Mouse (Mus musculus): ENCODE data around the gene Ndufb4. TPM values are rescaled to one million over a fixed set of nuclear protein-coding genes. Genes with fewer than 3 reads are reported as not detected.
A peak's percentile ranks its signal among the peaks of the same experiment; 100 is the strongest.

The Ndufb4 gene
- polyA plus RNA-seq, 1 experiment from 2014 or later, result 65.1 TPM

DNA sequence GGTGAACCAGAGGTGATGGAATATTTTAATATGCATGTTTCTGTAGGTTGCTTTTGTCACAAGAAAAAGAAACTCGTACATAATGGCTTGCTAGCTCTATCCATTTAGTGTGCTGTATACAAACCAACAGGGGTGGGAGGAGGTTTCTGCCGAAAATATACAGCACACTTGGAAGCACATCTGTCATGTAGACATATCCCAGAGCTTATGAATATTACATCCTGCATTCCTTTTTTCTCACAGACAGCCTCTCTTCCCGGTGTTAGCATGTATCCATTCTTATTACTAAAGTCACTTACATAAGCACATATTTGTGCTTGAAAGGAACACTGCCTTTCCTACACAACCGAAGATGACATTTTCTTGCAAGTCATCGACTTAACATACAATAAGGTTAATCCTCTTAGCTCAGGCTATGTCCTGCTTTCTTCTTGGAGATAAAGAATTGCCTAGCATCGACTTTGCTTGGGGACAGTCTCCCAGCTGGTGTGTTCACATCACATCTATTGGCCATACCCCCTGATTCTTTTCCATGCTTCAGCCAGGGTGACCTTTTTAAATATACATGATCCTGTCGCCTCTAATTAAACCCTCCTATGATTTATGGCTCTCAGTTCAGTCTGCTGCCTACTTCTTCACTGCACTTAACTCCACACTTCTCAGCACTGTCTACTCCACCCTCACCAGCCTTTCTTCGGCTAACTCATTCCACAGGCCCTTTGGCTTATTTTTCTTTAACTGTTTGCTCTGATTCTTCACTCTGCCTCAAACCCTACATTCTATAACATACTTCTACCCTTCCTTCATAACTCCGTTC is 9.6 kb upstream of the Ndufb4 start:
- Histone ChIP-seq H3K27me3 (ENCODE audit: control insufficient read depth, insufficient read depth, low read length) (no peaks in the 10 kb centered on the region), H3K36me3 (ENCODE audit: control insufficient read depth, insufficient read depth, low read length) (no peaks in the 10 kb centered on the region), H3K9me3 (ENCODE audit: control insufficient read depth, low read length) (no peaks in the 10 kb centered on the region), H3K4me3 (ENCODE audit: low read depth, low read length) (no peak overlapping the region), H3K4me2 (no peak overlapping the region), H3K27ac (ENCODE audit: low read depth, low read length) (no peak overlapping the region), H3K9ac (ENCODE audit: low read length) (no peak overlapping the region), H3K4me1 (ENCODE audit: control insufficient read depth, insufficient read depth, low read length) (0 out of 2 replicates have a peak, but pooled peaks cover 2% of the 10 kb centered on the region)
- no peak for ATAC-seq (ENCODE audit: low FRiP score)
- DNase-seq (ENCODE audit: low spot score, missing footprints), result no peak
- 46% methylated on average over 9 of the region's 9 CpGs for WGBS

GRCm38 (mm10) chr16:37656796-37657195 is 2.5 kb upstream of the Ndufb4 start:
- WGBS, result 36% methylated on average over 7 of the region's 7 CpGs
- ATAC-seq (ENCODE audit: low FRiP score) (no peak), DNase-seq (ENCODE audit: low spot score, missing footprints) (no peak)
- no peaks in the 10 kb centered on the region for H3K27me3 ChIP-seq (ENCODE audit: control insufficient read depth, insufficient read depth, low read length)
- H3K9me3 ChIP-seq (ENCODE audit: control insufficient read depth, low read length), result no peaks in the 10 kb centered on the region
- no peak overlapping the region for H3K4me2 ChIP-seq
- no peak overlapping the region for H3K27ac ChIP-seq (ENCODE audit: low read depth, low read length)
- H3K9ac ChIP-seq (ENCODE audit: low read length), result no peak overlapping the region
- H3K36me3 ChIP-seq (ENCODE audit: control insufficient read depth, insufficient read depth, low read length), result no peaks in the 10 kb centered on the region
- H3K4me3 ChIP-seq (ENCODE audit: low read depth, low read length), result no peak overlapping the region
- peaks cover 17% of the 10 kb centered on the region for H3K4me1 ChIP-seq (ENCODE audit: control insufficient read depth, insufficient read depth, low read length)

DNA sequence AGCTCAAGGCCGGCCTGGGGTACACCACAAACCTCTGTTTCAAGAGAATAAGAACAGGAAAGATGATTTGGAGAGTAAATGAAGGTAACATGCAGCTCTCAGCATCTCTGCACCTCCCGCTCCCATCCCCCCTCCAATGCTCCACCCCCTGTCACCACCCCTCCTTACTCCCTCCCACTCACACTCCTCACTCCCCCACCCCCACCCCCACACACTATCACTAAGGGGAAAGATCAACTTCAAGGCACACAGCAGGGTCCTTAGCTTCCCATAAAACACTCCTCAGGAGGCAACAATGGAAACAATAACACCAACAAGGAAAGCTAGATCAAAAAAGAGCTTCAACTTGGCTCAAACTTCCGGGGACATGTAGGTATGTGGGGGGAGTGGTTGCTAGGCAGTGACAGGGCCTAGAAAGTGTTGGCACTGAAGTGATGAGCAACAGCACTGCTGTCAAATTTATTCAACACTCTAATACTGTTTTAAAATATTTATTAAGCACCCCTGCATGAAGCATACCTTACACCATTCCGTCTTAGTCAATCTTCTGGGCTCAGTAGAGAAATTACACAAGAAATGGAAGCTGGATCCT is 1.6 kb upstream of the Ndufb4 start:
- Histone ChIP-seq H3K9me3 (ENCODE audit: control insufficient read depth, low read length) (no peaks in the 10 kb centered on the region), H3K27me3 (ENCODE audit: control insufficient read depth, insufficient read depth, low read length) (no peaks in the 10 kb centered on the region), H3K4me3 (ENCODE audit: low read depth, low read length) (no peak overlapping the region), H3K4me1 (ENCODE audit: control insufficient read depth, insufficient read depth, low read length) (peaks cover 17% of the 10 kb centered on the region), H3K9ac (ENCODE audit: low read length) (no peak overlapping the region), H3K4me2 (no peak overlapping the region), H3K27ac (ENCODE audit: low read depth, low read length) (no peak overlapping the region), H3K36me3 (ENCODE audit: control insufficient read depth, insufficient read depth, low read length) (no peaks in the 10 kb centered on the region)
- 16% methylated on average over 4 of the region's 4 CpGs for WGBS
- ATAC-seq (ENCODE audit: low FRiP score), result no peak
- peak; percentile 90 for DNase-seq (ENCODE audit: low spot score, missing footprints)

DNA sequence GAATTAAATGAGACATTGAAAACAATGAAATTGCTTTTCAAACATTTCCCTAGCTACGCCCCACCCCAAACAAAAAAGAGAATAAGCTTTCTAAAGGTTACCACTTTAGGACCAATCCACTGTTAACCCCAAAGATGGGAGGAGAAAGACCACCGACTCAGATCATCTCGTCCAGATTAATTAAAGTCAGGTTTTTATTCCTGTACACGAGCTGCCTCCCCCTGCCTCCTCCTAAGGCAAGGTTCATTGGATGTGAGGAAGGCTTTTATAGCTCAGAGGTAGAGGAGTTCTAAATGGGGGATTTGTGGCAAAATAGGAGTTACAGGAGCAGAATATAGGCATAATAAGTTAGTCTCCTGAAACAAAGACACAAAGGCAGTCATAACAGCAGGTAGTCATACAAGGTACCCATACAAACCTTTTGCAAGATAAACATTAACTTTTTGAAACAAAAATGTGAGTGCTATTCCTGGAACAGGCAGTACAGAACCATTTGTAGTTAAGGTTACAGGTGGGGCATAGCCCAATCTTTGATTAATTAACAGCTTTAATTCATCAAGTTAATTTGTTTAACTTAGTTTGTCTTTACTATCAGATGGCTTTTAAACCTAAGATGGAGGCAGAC is 690 bp upstream of the Ndufb4 start:
- whole genome bisulfite sequencing, result 62% methylated on average over 4 of the region's 4 CpGs

GRCm38 (mm10) chr16:37653058-37653457 is 1.2 kb downstream of the Ndufb4 start:
- Histone ChIP-seq H3K4me1 (ENCODE audit: control insufficient read depth, insufficient read depth, low read length) (peaks cover 17% of the 10 kb centered on the region), H3K27ac (ENCODE audit: low read depth, low read length) (no peak overlapping the region), H3K4me2 (peak overlapping the region; percentile 61), H3K9me3 (ENCODE audit: control insufficient read depth, low read length) (no peaks in the 10 kb centered on the region), H3K27me3 (ENCODE audit: control insufficient read depth, insufficient read depth, low read length) (no peaks in the 10 kb centered on the region), H3K9ac (ENCODE audit: low read length) (peak overlapping the region; percentile 93), H3K4me3 (ENCODE audit: low read depth, low read length) (peak overlapping the region; percentile 54), H3K36me3 (ENCODE audit: control insufficient read depth, insufficient read depth, low read length) (no peaks in the 10 kb centered on the region)
- ATAC-seq (ENCODE audit: low FRiP score) (no peak), DNase-seq (ENCODE audit: low spot score, missing footprints) (no peak)
- 84% methylated on average over 1 of the region's 1 CpGs for WGBS

More for the DNA sequence above, 690 bp upstream of the Ndufb4 start:
- H3K27ac ChIP-seq (ENCODE audit: low read depth, low read length), result no peak overlapping the region
- ATAC-seq (ENCODE audit: low FRiP score) (no peak; the same call in 1 of the 2 replicates), DNase-seq (ENCODE audit: low spot score, missing footprints) (no peak)
- no peaks in the 10 kb centered on the region for H3K27me3 ChIP-seq (ENCODE audit: control insufficient read depth, insufficient read depth, low read length)
- peak overlapping the region; percentile 40 for H3K4me2 ChIP-seq
- H3K4me3 ChIP-seq (ENCODE audit: low read depth, low read length), result no peak overlapping the region
- H3K9me3 ChIP-seq (ENCODE audit: control insufficient read depth, low read length), result no peaks in the 10 kb centered on the region
- no peaks in the 10 kb centered on the region for H3K36me3 ChIP-seq (ENCODE audit: control insufficient read depth, insufficient read depth, low read length)
- H3K9ac ChIP-seq (ENCODE audit: low read length), result peak overlapping the region; percentile 27; the same call in 1 of the 2 replicates
- H3K4me1 ChIP-seq (ENCODE audit: control insufficient read depth, insufficient read depth, low read length), result peaks cover 17% of the 10 kb centered on the region

- ATAC-seq (ENCODE audit: low FRiP score) (no peak), DNase-seq (ENCODE audit: low spot score, missing footprints) (no peak)
- Histone ChIP-seq H3K27me3 (ENCODE audit: control insufficient read depth, insufficient read depth, low read length) (no peaks in the 10 kb centered on the region), H3K4me2 (peak overlapping the region; percentile 61; the same call in 1 of the 2 replicates), H3K9ac (ENCODE audit: low read length) (peak overlapping the region; percentile 93; the same call in 1 of the 2 replicates), H3K4me1 (ENCODE audit: control insufficient read depth, insufficient read depth, low read length) (peaks cover 17% of the 10 kb centered on the region), H3K27ac (ENCODE audit: low read depth, low read length) (no peak overlapping the region), H3K36me3 (ENCODE audit: control insufficient read depth, insufficient read depth, low read length) (no peaks in the 10 kb centered on the region), H3K9me3 (ENCODE audit: control insufficient read depth, low read length) (no peaks in the 10 kb centered on the region), H3K4me3 (ENCODE audit: low read depth, low read length) (no peak overlapping the region)
- 89% methylated on average over 5 of the region's 5 CpGs for whole genome bisulfite sequencing
Observed at GRCm38 (mm10) chr16:37652654-37653053, 1.6 kb downstream of the Ndufb4 start.

DNA sequence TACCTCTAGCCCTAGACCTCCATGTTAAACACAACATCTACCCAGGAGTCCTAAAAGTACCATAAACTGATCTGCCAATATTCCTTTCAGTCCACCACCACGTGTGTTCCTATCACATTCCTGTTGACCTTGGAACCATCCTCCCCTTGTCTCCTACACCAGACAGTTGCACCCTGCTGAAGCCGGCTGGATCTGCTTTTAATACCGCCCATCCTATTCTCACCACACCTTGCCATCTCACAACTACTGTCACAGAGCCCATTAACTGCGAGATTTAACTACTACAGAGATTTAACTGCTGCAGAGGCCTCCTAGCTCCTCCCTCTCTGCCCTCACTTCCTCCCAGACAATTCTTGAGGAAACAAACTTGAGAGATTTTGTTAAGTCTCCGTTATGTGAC is 2.8 kb downstream of the Ndufb4 start:
- ATAC-seq (ENCODE audit: low FRiP score) (no peak), DNase-seq (ENCODE audit: low spot score, missing footprints) (no peak)
- 89% methylated on average over 5 of the region's 5 CpGs for WGBS
- H3K27me3 ChIP-seq (ENCODE audit: control insufficient read depth, insufficient read depth, low read length), result no peaks in the 10 kb centered on the region
- H3K9ac ChIP-seq (ENCODE audit: low read length), result no peak overlapping the region
- no peak overlapping the region for H3K27ac ChIP-seq (ENCODE audit: low read depth, low read length)
- no peak overlapping the region for H3K4me3 ChIP-seq (ENCODE audit: low read depth, low read length)
- H3K9me3 ChIP-seq (ENCODE audit: control insufficient read depth, low read length), result no peaks in the 10 kb centered on the region
- no peak overlapping the region for H3K4me2 ChIP-seq
- peaks cover 17% of the 10 kb centered on the region for H3K4me1 ChIP-seq (ENCODE audit: control insufficient read depth, insufficient read depth, low read length)
- H3K36me3 ChIP-seq (ENCODE audit: control insufficient read depth, insufficient read depth, low read length), result peaks cover 9% of the 10 kb centered on the region

DNA sequence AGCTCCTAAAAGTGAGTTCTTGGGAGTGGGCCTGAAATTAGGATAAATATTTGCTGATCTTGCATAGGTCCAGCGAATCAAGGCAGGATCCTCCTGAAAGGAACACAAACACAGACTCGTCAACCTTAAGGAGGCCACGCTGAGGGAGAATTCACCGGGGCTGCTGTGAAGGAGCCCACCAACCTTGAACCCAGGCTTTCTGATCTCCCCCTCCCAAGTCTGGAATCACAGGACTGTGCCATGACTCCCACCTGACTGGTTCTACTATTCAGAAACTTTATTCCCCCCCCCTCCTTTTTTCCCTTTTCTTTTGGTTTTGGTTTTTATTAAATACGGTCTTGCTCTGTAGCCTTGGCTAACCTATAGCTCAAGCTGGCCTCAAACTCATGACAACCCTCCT is 5.2 kb downstream of the Ndufb4 start:
- peaks cover 15% of the 10 kb centered on the region for H3K36me3 ChIP-seq (ENCODE audit: control insufficient read depth, insufficient read depth, low read length)
- ATAC-seq (ENCODE audit: low FRiP score), result no peak
- H3K9me3 ChIP-seq (ENCODE audit: control insufficient read depth, low read length), result no peaks in the 10 kb centered on the region
- no peak overlapping the region for H3K9ac ChIP-seq (ENCODE audit: low read length)
- no peaks in the 10 kb centered on the region for H3K27me3 ChIP-seq (ENCODE audit: control insufficient read depth, insufficient read depth, low read length)
- no peak overlapping the region for H3K4me2 ChIP-seq
- H3K4me3 ChIP-seq (ENCODE audit: low read depth, low read length), result no peak overlapping the region
- WGBS, result 89% methylated on average over 5 of the region's 5 CpGs
- peaks cover 5% of the 10 kb centered on the region; the same call in 1 of the 2 replicates for H3K4me1 ChIP-seq (ENCODE audit: control insufficient read depth, insufficient read depth, low read length)
- H3K27ac ChIP-seq (ENCODE audit: low read depth, low read length), result no peak overlapping the region
- peak; percentile 57 for DNase-seq (ENCODE audit: low spot score, missing footprints)

GRCm38 (mm10) chr16:37647936-37648335 is 6.3 kb downstream of the Ndufb4 start:
- Histone ChIP-seq H3K4me1 (ENCODE audit: control insufficient read depth, insufficient read depth, low read length) (peaks cover 2% of the 10 kb centered on the region; the same call in 1 of the 2 replicates), H3K36me3 (ENCODE audit: control insufficient read depth, insufficient read depth, low read length) (peaks cover 15% of the 10 kb centered on the region), H3K9me3 (ENCODE audit: control insufficient read depth, low read length) (no peaks in the 10 kb centered on the region), H3K9ac (ENCODE audit: low read length) (no peak overlapping the region), H3K4me3 (ENCODE audit: low read depth, low read length) (no peak overlapping the region), H3K27me3 (ENCODE audit: control insufficient read depth, insufficient read depth, low read length) (no peaks in the 10 kb centered on the region), H3K4me2 (no peak overlapping the region), H3K27ac (ENCODE audit: low read depth, low read length) (no peak overlapping the region)
- ATAC-seq (ENCODE audit: low FRiP score) (no peak), DNase-seq (ENCODE audit: low spot score, missing footprints) (no peak)
- WGBS, result 94% methylated on average over 8 of the region's 8 CpGs
